Mouse (Mus musculus): Measurements from ENCODE around the gene Timm10b. TPM values are rescaled to one million over a fixed set of nuclear protein-coding genes. Genes with fewer than 3 reads are reported as not detected.

Gene Timm10b
- total and polyA plus RNA-seq, 3 experiments: 86.2 to 103 (median 99.3) TPM

DNA sequence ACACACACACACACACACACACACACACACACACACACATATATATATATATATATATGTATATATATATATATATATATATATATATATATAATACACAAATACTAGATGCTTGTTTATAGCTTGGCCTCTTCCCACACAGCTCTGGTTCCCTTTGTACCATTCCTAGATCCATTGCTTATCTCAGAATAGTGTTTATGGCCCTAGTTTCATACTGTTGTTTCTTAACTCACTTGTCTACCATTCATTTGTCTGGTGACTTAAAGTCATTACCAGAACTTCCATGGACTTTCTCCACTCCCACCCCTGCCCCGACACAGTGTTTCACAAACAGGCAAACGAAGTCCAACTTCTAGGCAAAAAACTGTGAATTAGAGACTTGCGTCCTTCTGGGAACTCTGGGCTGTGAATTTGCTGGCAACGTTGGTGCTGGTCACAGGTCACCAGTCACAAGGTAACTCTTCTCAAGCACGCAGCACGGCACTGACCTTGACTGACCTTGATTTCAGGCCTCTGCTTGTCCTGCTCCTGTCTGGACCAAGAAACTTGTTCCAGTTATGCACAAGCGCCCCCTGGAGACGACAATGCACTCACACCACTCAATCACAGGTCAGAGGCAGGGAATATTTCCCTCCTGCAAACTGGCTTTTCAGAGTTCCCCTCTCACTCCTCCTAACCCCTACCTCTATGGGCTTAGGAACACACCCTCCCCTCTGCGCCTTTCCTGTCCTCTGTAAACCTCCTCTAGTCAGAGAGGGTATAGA, 36.8 kb upstream of the Timm10b start:
- H3K9me3 ChIP-seq (replicated peaks; ENCODE audit: low read length): peaks cover 3% of the 10 kb centered on the region
- H3K36me3 ChIP-seq (replicated peaks in 1 of 2; ENCODE audit: control insufficient read depth in 1 of 2, insufficient read depth in 1 of 2, low read length in 1 of 2): no peaks in the 10 kb centered on the region
- no peaks in the 10 kb centered on the region for H3K27me3 ChIP-seq (replicated peaks)
- no peak overlapping the region for H3K27ac ChIP-seq (ENCODE audit: insufficient read depth, low read depth)
- peaks cover 3 to 18% of the 10 kb centered on the region in 2 experiments; a peak in 2 of 4 replicates for H3K4me1 ChIP-seq (ENCODE audit: control insufficient read depth in 1 of 2, insufficient read depth in 2 of 2)
- dilution Hi-C loops (cut with MboI; ENCODE audit: extremely low pct_ligation_motif_present, extremely low pct_unique_long_range_greater_than_20kb, low sequenced_read_pairs) (no loop called here), in situ Hi-C loops (cut with MboI; ENCODE audit: low pct_ligation_motif_present, low pct_unique_long_range_greater_than_20kb, low sequenced_read_pairs) (no loop called here)
- H3K9ac ChIP-seq (ENCODE audit: insufficient read depth, low read depth): no peak overlapping the region
- peak; percentile 61 for DNase-seq (ENCODE audit: extremely low read depth)
- H3K4me2 ChIP-seq (ENCODE audit: insufficient read depth, low read depth, poor library complexity, severe bottlenecking): no peak overlapping the region
- no peak overlapping the region for H3K4me3 ChIP-seq (replicated peaks in 1 of 3; ENCODE audit: low read depth in 2 of 3, low read length in 2 of 3, poor library complexity in 1 of 3)
- no peaks in the 10 kb centered on the region for H3K79me2 ChIP-seq (replicated peaks; ENCODE audit: control insufficient read depth, extremely low read depth, insufficient read depth, poor library complexity, severe bottlenecking)
- TF ChIP-seq UBTF (IDR thresholded peaks at IDR 0.05; ENCODE audit: low read depth, low read length): no peak
- TF ChIP-seq CTCF (conservative IDR thresholded peaks at IDR 0.05 in 1 of 2, IDR thresholded peaks at IDR 0.05 in 1 of 2; ENCODE audit: low read depth in 2 of 2, low read length in 2 of 2): peak; percentile 37 to 84; a peak in 3 of 4 replicates
- peak; percentile 81 for TF ChIP-seq SMC3 (IDR thresholded peaks at IDR 0.05; ENCODE audit: low read depth, low read length)
- peak; percentile 79 for TF ChIP-seq RAD21 (IDR thresholded peaks at IDR 0.05; ENCODE audit: low read depth, low read length)
- TF ChIP-seq TBP (conservative IDR thresholded peaks at IDR 0.05; ENCODE audit: low read depth, low read length): no peak
- TF ChIP-seq MYC (IDR thresholded peaks at IDR 0.05; ENCODE audit: low read depth, low read length): no peak
- 0 out of 2 replicates have a peak, but pooled peaks have one; percentile 20 for TF ChIP-seq NRF1 (IDR thresholded peaks at IDR 0.05; ENCODE audit: low read depth, low read length)

- DNase-seq (ENCODE audit: extremely low read depth): peak; percentile 29
- dilution Hi-C loops (cut with MboI; ENCODE audit: extremely low pct_ligation_motif_present, extremely low pct_unique_long_range_greater_than_20kb, low sequenced_read_pairs): no loop called here
- H3K36me3 ChIP-seq (replicated peaks in 1 of 2; ENCODE audit: control insufficient read depth in 1 of 2, insufficient read depth in 1 of 2, low read length in 1 of 2): peaks cover 3 to 25% of the 10 kb centered on the region in 2 experiments
Measured at GRCm38 (mm10) chr7:105608467-105608866, 31.4 kb upstream of the Timm10b start.

GRCm38 (mm10) chr7:105611767-105612166, 28.1 kb upstream of the Timm10b start:
- H3K27me3 ChIP-seq (replicated peaks): no peaks in the 10 kb centered on the region
- no peak for DNase-seq (ENCODE audit: extremely low read depth)
- H3K9ac ChIP-seq (ENCODE audit: insufficient read depth, low read depth): no peak overlapping the region
- H3K4me1 ChIP-seq (ENCODE audit: control insufficient read depth in 1 of 2, insufficient read depth in 2 of 2): peaks cover 3 to 24% of the 10 kb centered on the region in 2 experiments; a peak in 2 of 4 replicates
- TF ChIP-seq BHLHE40 (IDR thresholded peaks at IDR 0.05; ENCODE audit: low read depth, low read length): no peak
- TF ChIP-seq ETS1 (conservative IDR thresholded peaks at IDR 0.05; ENCODE audit: low read depth, low read length): no peak
- TF ChIP-seq ELF1 (IDR thresholded peaks at IDR 0.05; ENCODE audit: low read depth, low read length): no peak
- TF ChIP-seq UBTF (IDR thresholded peaks at IDR 0.05; ENCODE audit: low read depth, low read length): no peak
- TF ChIP-seq ZKSCAN1 (IDR thresholded peaks at IDR 0.05; ENCODE audit: borderline replicate concordance, low read depth, low read length): no peak
- no peak for TF ChIP-seq GABPA (IDR thresholded peaks at IDR 0.05; ENCODE audit: insufficient replicate concordance, low read depth, low read length)
- no peak for TF ChIP-seq TBP (conservative IDR thresholded peaks at IDR 0.05; ENCODE audit: low read depth, low read length)
- no peak for TF ChIP-seq NRF1 (IDR thresholded peaks at IDR 0.05; ENCODE audit: low read depth, low read length)
- TF ChIP-seq NELFE (IDR thresholded peaks at IDR 0.05; ENCODE audit: low read depth, low read length): no peak
- TF ChIP-seq SIN3A (IDR thresholded peaks at IDR 0.05; ENCODE audit: low read length): no peak
- no peaks in the 10 kb centered on the region for H3K9me3 ChIP-seq (replicated peaks; ENCODE audit: low read length)
- H3K36me3 ChIP-seq (replicated peaks in 1 of 2; ENCODE audit: control insufficient read depth in 1 of 2, insufficient read depth in 1 of 2, low read length in 1 of 2): peaks cover 3 to 34% of the 10 kb centered on the region in 2 experiments
- dilution Hi-C loops (cut with MboI; ENCODE audit: extremely low pct_ligation_motif_present, extremely low pct_unique_long_range_greater_than_20kb, low sequenced_read_pairs): no loop called here
- in situ Hi-C loops (cut with MboI; ENCODE audit: low pct_ligation_motif_present, low pct_unique_long_range_greater_than_20kb, low sequenced_read_pairs): no loop called here
- no peak overlapping the region for H3K4me2 ChIP-seq (ENCODE audit: insufficient read depth, low read depth, poor library complexity, severe bottlenecking)
- H3K79me2 ChIP-seq (replicated peaks; ENCODE audit: control insufficient read depth, extremely low read depth, insufficient read depth, poor library complexity, severe bottlenecking): no peaks in the 10 kb centered on the region
- no peak overlapping the region for H3K27ac ChIP-seq (ENCODE audit: insufficient read depth, low read depth)
- H3K4me3 ChIP-seq (replicated peaks in 1 of 3; ENCODE audit: low read depth in 2 of 3, low read length in 2 of 3, poor library complexity in 1 of 3): no peak overlapping the region

More at GRCm38 (mm10) chr7:105608467-105608866, 31.4 kb upstream of the Timm10b start:
- in situ Hi-C loops (cut with MboI; ENCODE audit: low pct_ligation_motif_present, low pct_unique_long_range_greater_than_20kb, low sequenced_read_pairs): no loop called here
- Histone ChIP-seq H3K27me3 (replicated peaks) (no peaks in the 10 kb centered on the region), H3K27ac (ENCODE audit: insufficient read depth, low read depth) (no peak overlapping the region), H3K9ac (ENCODE audit: insufficient read depth, low read depth) (no peak overlapping the region), H3K4me2 (ENCODE audit: insufficient read depth, low read depth, poor library complexity, severe bottlenecking) (no peak overlapping the region), H3K4me3 (replicated peaks in 1 of 3; ENCODE audit: low read depth in 2 of 3, low read length in 2 of 3, poor library complexity in 1 of 3) (no peak overlapping the region), H3K79me2 (replicated peaks; ENCODE audit: control insufficient read depth, extremely low read depth, insufficient read depth, poor library complexity, severe bottlenecking) (no peaks in the 10 kb centered on the region), H3K9me3 (replicated peaks; ENCODE audit: low read length) (peaks cover 3% of the 10 kb centered on the region), H3K4me1 (ENCODE audit: control insufficient read depth in 1 of 2, insufficient read depth in 2 of 2) (peaks cover 3 to 23% of the 10 kb centered on the region in 2 experiments; a peak in 2 of 4 replicates)
- 0 out of 2 replicates have a peak, but pooled peaks have one; percentile 30 for TF ChIP-seq IRF4 (IDR thresholded peaks at IDR 0.05; ENCODE audit: low read depth, low read length)
- TF ChIP-seq JUND (conservative IDR thresholded peaks at IDR 0.05; ENCODE audit: low read depth, low read length): 0 out of 2 replicates have a peak, but pooled peaks have one; percentile 8
- no peak for TF ChIP-seq ZNF384 (IDR thresholded peaks at IDR 0.05; ENCODE audit: low read depth, low read length)
